Mouse (Mus musculus): ENCODE data around the gene Mcoln2. TPM values are rescaled to one million over a fixed set of nuclear protein-coding genes. Genes with fewer than 3 reads are reported as not detected.

The Mcoln2 gene
- polyA plus RNA-seq (2014; fragmentation: Illumina TruSeq; extraction: RNeasy Lipid Tissue Mini Kit (QIAGEN cat#74804); ENCODE audit: low read depth, low replicate concordance): 0.26 TPM

DNA sequence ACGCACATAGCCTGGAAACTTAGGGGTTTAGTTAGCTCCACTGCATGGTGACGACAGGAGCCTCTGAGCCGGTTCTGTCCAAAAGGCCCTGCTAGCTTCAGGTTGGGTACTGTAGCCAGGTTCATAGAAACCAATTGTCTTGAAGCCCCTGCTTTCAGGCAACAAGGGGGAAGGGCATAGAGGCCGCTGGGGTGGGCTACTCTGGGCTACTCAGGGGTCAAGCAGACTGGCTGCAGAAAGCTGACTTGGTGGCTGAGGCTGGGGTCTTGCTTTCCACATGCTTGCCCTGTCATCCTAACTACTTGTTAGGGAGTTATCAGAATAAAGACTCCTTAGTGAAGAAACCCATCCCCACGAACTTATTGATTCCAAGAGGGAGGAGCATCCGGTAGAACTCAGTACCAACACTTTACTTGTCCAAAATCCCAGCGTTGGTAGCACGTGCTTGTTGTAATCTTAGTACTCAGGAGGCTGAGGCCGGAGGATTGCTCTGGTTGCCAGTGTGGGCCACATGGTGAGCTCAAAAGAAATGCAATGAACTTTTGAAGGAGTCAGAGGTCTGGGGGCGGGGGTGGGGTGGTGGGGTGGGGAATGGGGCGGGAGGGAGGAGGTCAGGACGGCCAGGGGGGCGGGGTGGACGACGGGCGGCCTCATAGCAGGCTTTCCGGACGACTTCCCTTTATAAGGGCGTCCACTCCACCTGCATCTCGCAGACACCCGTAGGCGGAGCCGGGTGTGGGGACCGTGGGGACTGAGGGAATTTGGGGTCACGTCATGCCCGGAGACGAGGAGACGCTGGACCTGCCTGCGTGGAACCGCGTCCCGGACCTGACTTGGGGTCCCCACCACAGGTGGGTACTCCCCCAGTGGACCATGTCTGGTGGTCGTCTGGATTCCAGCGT is at the start of gene Mcoln2:
Gene Mcoln2 (plus strand): TSS at position 678 of the 902 bp plus-strand sequence.

DNA sequence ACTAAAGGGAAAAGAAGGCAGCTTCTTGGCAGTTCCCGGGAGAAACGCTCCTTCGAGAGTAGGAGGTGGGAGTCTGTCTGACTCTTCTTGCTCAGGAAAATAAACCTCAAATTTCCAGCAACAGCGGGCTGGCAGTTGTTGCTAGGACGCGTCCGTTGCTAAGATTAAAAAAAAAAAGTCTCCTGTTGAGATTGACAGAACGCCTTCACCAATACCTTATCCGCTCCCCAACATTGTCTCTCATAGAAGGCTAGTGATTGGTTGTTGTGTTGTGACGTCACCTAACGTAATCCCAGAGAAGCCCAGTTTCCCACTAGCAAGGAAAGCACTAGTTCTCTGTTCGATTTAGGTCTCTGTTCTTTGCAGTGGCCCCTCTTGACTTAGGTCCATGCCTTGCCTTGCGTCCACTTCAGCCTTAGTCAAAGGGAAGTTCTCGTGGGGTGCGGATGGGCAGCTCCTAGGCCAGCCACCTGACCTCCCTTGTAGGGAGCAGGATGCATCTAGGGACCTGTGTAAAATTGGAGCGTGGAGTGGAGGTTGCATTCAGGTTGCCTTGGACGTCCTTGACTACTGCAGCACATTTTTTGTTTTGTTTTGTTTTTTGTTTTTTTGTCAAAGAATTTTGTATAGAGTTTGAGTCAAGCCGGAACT is 41.6 kb upstream of the Mcoln2 start, which contains the start of gene Wdr63:
Gene Wdr63 (minus strand): TSS at position 210 of the 651 bp plus-strand sequence.

GRCm38 (mm10) chr3:146117258-146117996 is 32.2 kb upstream of the Mcoln2 start, which contains the start of gene Mcoln3:
Gene Mcoln3 (plus strand): TSS chr3:146117450.

DNA sequence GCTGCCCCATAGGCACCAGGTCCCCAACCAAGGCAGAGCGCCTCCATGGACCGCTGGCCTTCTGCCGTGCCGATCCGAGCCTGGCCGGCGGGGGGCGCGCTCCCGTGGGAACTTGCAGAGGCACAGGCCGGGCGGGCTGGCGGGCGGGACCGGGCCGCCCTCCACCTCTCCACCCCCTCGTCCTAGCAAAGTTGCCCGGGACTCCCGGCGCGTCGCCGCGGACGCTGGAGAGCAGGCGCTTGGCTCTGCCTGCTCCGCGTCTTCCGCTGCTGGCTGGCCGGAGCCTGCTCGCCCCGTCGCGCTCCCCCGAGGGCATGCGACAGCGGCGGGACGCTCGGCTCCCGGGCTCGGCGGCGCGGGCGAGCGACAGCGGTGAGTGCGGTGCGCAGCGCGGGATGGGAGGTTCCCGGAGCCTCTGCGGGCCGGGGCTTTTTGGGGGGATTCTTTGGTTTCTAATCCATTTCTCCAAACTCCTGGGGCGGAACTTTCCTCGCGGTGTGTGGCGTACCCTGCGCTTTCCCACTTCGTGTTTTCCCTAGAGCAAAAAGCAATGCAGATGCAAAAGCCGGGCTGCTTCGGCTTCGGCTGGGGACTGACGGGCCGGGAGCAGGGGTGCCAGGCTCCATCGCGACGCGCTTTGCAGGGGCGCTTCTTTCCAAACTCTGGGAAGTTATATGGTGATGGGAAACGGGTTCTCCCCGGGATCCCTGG is 71.3 kb downstream of the Mcoln2 start, which contains the start of gene Lpar3:
Gene Lpar3 (plus strand): TSS at position 188 of the 711 bp plus-strand sequence.

Other genes starting within 250 kb of the Mcoln2 start
- 20.2 TPM for gene Bcl10, start 227.0 kb upstream of the Mcoln2 start, polyA plus RNA-seq (2014; fragmentation: Illumina TruSeq; extraction: RNeasy Lipid Tissue Mini Kit (QIAGEN cat#74804); ENCODE audit: low read depth, low replicate concordance)
- 22.1 TPM for gene 2410004B18Rik, start 211.8 kb upstream of the Mcoln2 start, polyA plus RNA-seq (2014; fragmentation: Illumina TruSeq; extraction: RNeasy Lipid Tissue Mini Kit (QIAGEN cat#74804); ENCODE audit: low read depth, low replicate concordance)
- 14.8 TPM for gene Syde2, start 162.0 kb upstream of the Mcoln2 start, polyA plus RNA-seq (2014; fragmentation: Illumina TruSeq; extraction: RNeasy Lipid Tissue Mini Kit (QIAGEN cat#74804); ENCODE audit: low read depth, low replicate concordance)
- gene Wdr63, start 41.7 kb upstream of the Mcoln2 start, polyA plus RNA-seq (2014; fragmentation: Illumina TruSeq; extraction: RNeasy Lipid Tissue Mini Kit (QIAGEN cat#74804); ENCODE audit: low read depth, low replicate concordance): not detected
- not detected for gene Mcoln3, start 32.4 kb upstream of the Mcoln2 start, polyA plus RNA-seq (2014; fragmentation: Illumina TruSeq; extraction: RNeasy Lipid Tissue Mini Kit (QIAGEN cat#74804); ENCODE audit: low read depth, low replicate concordance)
- gene Lpar3, start 71.1 kb downstream of the Mcoln2 start, polyA plus RNA-seq (2014; fragmentation: Illumina TruSeq; extraction: RNeasy Lipid Tissue Mini Kit (QIAGEN cat#74804); ENCODE audit: low read depth, low replicate concordance): 0.58 TPM

Measured in heart, adult 10 weeks (tissue).